Mouse (Mus musculus) C2C12 (cell line): ENCODE data around the gene Mat2a. TPM values are rescaled to one million over a fixed set of nuclear protein-coding genes. Genes with fewer than 3 reads are reported as not detected.
A peak's percentile ranks its signal among the peaks of the same experiment; 100 is the strongest.
"Not testable (repeated sequence)": the region's sequence is repeated elsewhere in the genome, so short reads cannot be mapped to it uniquely, and the experiment has no call there.

ENCODE experiments used
- H3K27me3 ChIP-seq: one replicate; pipeline ENCODE4 v1.6.1; 2011; ENCODE audit not compliant: control insufficient read depth, insufficient read depth, insufficient read length
- H3K36me3 ChIP-seq: one replicate; pipeline ENCODE4 v1.6.1; 2011; ENCODE audit not compliant: control insufficient read depth, insufficient read depth
- H3K4me3 ChIP-seq: one replicate; pipeline ENCODE4 v1.5.1; 2011; ENCODE audit warnings: mild to moderate bottlenecking, control low read depth; ENCODE audit not compliant: poor library complexity, insufficient read depth, severe bottlenecking
- H3K79me2 ChIP-seq: one replicate; pipeline ENCODE4 v1.6.1; 2011; ENCODE audit not compliant: control insufficient read depth, insufficient read depth
- H3K79me3 ChIP-seq: one replicate; pipeline ENCODE4 v1.6.1; 2011; ENCODE audit warnings: low read depth, control low read depth
- H3ac ChIP-seq: one replicate; pipeline ENCODE3; 2011; ENCODE audit warnings: low read depth; ENCODE audit not compliant: control insufficient read depth, insufficient read length
- CEBPB ChIP-seq: IDR thresholded peaks from one replicate; pipeline ENCODE4 v1.6.1; 2011; ENCODE audit warnings: low read depth, mild to moderate bottlenecking, control low read depth, moderate library complexity
- CTCF ChIP-seq: IDR thresholded peaks from one replicate; pipeline ENCODE4 v1.5.1; 2011; ENCODE audit not compliant: control insufficient read depth, insufficient read depth, insufficient read length
- FOSL1 ChIP-seq: IDR thresholded peaks from one replicate; pipeline ENCODE4 v1.8.0; 2011; ENCODE audit warnings: mild to moderate bottlenecking, low read length; ENCODE audit not compliant: poor library complexity, insufficient read depth, severe bottlenecking
- MAX ChIP-seq: IDR thresholded peaks from one replicate; pipeline ENCODE4 v1.6.1; 2011; ENCODE audit warnings: mild to moderate bottlenecking, control low read depth
- MYOD1 ChIP-seq: IDR thresholded peaks from one replicate; pipeline ENCODE4 v1.6.1; 2011; ENCODE audit warnings: low read depth; ENCODE audit not compliant: control insufficient read depth, insufficient read length
- MYOG ChIP-seq: IDR thresholded peaks from one replicate; pipeline ENCODE4 v1.6.1; 2011; ENCODE audit not compliant: control insufficient read depth, insufficient read length; ENCODE audit errors: extremely low read depth
- USF1 ChIP-seq: IDR thresholded peaks from one replicate; pipeline ENCODE4 v1.6.1; 2011; ENCODE audit warnings: low read depth, mild to moderate bottlenecking, control low read depth, moderate library complexity
- polyA plus RNA-seq: library from polyadenylated mRNA; unstranded; fragments of >200 nt; fragmentation: generic; extraction: Trizol; gene quantifications from one replicate; pipeline ENCODE4 v1.2.1, GENCODE M21; 2012; ENCODE audit warnings: missing spikeins

The Mat2a gene
- polyA plus RNA-seq, 1 experiment: 165 TPM

DNA sequence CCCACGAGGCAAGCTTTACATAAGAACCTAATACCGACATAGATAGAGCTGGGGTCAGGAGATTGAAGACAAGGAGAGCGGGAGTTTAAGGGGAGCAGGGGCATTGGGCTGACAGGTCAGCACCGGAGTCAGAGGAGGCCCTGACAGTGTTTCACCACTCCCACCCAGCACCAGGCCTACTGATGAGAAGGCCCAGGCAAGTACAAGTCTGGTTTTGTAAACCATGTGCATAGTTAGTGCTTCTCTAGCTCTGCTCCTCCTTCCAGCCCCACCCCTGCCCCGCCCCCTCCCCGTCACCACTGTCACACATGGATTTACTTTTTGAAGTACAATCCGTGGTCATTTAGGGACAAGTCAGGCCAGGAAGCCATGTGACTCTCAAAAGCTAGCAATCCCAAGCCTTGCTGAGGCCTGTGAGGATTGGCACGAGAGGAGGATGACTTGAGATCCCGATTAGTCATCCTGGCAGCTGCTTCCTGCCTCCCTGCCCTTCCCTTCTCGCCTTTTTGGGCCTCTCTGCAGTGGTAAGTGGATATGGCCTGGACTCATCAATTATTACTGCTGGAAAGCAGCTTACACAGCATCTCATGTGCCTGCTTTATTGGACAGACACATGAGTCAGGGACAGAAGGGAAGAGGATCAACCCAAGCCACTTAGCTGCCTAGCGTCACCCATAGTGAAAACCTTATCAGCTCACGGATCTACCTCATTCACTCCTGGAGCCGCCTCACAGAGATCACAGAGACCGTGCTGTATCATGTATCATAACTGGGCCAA is 34.1 kb upstream of the Mat2a start:
- TF ChIP-seq FOSL1 (peak; percentile 6), CTCF (no peak), MAX (peak; percentile 91), USF1 (peak; percentile 86), MYOD1 (peak; percentile 98), MYOG (no peak), CEBPB (no peak)
- Histone ChIP-seq H3K4me3 (no peak overlapping the region), H3K79me2 (no peaks in the 10 kb centered on the region), H3ac (no peak overlapping the region), H3K36me3 (no peaks in the 10 kb centered on the region), H3K27me3 (no peaks in the 10 kb centered on the region), H3K79me3 (no peaks in the 10 kb centered on the region)

DNA sequence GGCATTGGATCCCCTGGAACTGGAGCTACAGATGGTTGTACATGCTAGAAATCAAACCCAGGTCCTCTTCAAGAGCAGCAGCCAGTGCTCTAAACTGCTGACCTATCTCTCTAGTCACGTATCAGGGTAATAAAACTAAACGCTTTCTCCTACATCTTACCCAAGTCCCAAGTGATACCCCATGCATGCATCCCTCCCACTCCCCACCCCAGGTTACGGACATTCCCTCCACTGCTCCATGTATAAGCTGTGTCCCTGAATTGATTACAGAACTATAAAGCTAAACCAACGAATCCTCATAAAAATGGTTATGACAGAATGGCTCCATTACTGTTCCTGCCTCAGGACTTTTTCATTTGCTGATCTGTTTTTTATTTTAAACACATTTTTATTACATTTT is 26.8 kb upstream of the Mat2a start:
- H3K27me3 ChIP-seq: no peaks in the 10 kb centered on the region
- H3K79me3 ChIP-seq: no peaks in the 10 kb centered on the region
- no peak overlapping the region for H3K4me3 ChIP-seq
- no peak overlapping the region for H3ac ChIP-seq
- H3K36me3 ChIP-seq: no peaks in the 10 kb centered on the region
- no peaks in the 10 kb centered on the region for H3K79me2 ChIP-seq
- TF ChIP-seq CEBPB (no peak), CTCF (no peak), MYOG (no peak), USF1 (no peak), MYOD1 (no peak)

DNA sequence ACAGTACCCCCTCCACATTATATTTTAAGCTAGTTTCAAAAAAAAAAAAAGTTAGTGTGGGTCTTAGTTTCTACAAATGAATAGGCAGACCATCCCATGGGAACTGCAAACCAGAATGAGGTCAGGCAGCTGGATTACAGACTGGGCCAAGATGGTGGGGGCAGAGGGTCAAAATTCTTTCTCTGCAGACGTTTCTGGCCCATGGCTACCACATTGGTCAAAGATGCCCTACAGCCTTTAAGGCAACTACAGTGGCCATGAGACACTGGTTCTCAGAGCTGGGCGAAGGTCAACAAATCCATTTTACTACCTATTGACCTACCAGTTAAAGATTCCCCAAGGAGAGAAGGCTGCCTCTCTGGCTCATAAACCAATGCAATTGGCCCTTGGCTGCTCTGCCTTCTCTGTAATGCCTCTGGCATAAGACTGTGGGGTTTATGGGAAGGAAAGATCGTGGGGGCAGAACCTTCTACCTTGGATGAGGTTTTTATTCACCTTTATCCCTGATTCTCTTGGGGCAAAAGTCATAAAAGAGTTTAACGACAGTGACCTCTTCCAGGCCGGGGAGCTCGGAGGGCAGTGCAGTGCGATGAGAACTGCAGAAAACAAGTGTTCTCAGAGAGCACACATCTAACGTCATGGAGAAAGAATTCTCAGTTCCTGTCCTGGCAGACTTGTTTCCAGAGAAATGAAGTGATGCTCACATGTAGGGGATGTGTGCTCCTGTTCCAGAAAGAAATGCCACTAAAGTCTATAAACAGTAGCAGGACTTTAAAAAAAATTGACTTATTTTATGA is 26.2 kb upstream of the Mat2a start:
- no peak overlapping the region for H3K4me3 ChIP-seq
- no peaks in the 10 kb centered on the region for H3K79me2 ChIP-seq
- H3K79me3 ChIP-seq: no peaks in the 10 kb centered on the region
- no peak for TF ChIP-seq CTCF
- TF ChIP-seq MYOD1: no peak
- TF ChIP-seq MYOG: no peak
- no peak for TF ChIP-seq CEBPB
- TF ChIP-seq MAX: no peak
- TF ChIP-seq USF1: no peak
- TF ChIP-seq FOSL1: no peak
- H3K36me3 ChIP-seq: no peaks in the 10 kb centered on the region
- no peaks in the 10 kb centered on the region for H3K27me3 ChIP-seq
- no peak overlapping the region for H3ac ChIP-seq

DNA sequence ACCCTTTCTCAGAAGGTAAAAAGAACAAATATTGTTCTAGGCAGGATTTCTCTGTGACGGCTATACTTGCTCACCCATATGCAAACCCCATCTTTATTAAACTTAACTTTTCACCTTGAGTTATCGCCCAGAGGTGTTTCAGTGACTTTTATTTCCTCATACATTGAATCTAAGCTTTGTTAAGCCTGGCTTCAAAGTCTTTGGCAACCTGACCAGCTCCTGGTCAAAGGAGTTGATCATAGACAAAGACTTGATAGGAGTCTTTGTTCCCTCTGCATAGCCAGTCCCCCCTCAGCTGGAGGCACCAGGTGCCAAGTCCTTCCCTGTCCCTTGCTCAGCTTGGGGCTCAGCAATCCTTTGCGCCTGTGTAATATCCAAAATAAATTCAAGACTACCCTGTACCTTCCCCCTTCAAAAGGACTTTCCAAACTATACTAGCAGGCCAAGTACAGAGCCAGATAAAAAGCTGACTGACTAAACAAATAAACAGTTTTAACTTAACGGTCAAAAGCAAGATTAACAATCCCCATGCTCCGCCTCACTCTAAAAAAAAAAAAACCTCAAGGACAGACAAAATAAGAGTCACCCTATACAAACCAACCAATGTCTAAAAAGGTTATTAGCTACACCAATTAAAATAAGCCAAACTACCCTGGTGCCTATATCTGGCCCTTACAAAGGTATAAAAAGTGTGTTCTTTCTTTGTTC is 23.3 kb upstream of the Mat2a start:
- not testable (repeated sequence) for H3K79me3 ChIP-seq, H3ac ChIP-seq, H3K27me3 ChIP-seq

DNA sequence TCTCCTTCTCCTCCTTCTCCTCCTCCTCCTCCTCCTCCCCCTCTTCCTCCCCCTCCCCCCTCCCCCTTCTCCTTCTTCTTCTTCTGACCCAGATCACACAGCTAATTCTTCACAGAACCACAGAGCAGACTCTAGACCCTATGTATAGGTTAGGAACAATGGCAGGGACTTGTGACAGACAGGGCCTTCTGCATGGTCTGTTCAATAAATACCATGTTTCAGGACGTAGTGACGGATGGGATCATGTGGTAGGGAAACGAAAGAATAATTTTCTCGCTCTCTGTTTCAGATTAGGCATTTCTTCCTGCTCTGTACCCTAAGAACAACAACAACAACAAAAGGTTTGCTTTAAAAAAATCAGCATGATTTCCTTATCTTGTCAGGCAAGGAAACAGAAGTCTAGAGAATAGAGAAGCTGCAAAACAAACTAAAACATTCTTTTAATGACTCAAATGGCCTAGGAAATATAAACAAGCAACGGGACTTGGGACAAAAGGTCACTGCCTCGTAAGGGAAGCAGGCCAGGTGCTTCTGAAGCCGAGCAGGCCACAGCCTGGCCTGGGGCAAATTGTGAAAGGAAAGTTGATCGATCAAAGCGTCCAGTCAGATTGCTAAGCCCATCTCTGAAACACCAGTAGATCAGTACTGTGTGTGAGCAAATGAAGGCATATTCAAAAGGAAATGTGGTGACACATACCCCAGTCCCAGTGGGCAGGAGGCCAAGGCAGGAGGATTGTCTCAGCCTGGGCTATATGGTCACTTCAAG is 20.9 kb upstream of the Mat2a start:
- TF ChIP-seq FOSL1: no peak
- H3K27me3 ChIP-seq: no peaks in the 10 kb centered on the region

More for the DNA sequence above, 23.3 kb upstream of the Mat2a start:
- not testable (repeated sequence) for H3K79me2 ChIP-seq, H3K4me3 ChIP-seq, H3K36me3 ChIP-seq

More for the DNA sequence above, 20.9 kb upstream of the Mat2a start:
- Histone ChIP-seq H3K4me3 (no peak overlapping the region), H3K79me2 (no peaks in the 10 kb centered on the region), H3ac (no peak overlapping the region), H3K36me3 (no peaks in the 10 kb centered on the region), H3K79me3 (no peaks in the 10 kb centered on the region)
